Mouse (Mus musculus): ENCODE data around the gene Plch2. TPM values are rescaled to one million over a fixed set of nuclear protein-coding genes. Genes with fewer than 3 reads are reported as not detected.

Gene Plch2
- polyA plus RNA-seq, 1 experiment from 2014 or later = 15.4 TPM

- Histone ChIP-seq H3K4me1 (replicated peaks; ENCODE audit: control insufficient read depth, insufficient read depth) (no peaks in the 10 kb centered on the region), H3K27me3 (ENCODE audit: control insufficient read depth, insufficient read depth, low read length) (no peaks in the 10 kb centered on the region), H3K4me2 (replicated peaks; ENCODE audit: low read depth) (no peak overlapping the region), H3K36me3 (ENCODE audit: control insufficient read depth, insufficient read depth, low read length) (peaks cover 39% of the 10 kb centered on the region), H3K9ac (ENCODE audit: low read length) (no peak overlapping the region), H3K27ac (replicated peaks) (no peak overlapping the region), H3K4me3 (ENCODE audit: low read depth, low read length) (no peak overlapping the region), H3K9me3 (ENCODE audit: control insufficient read depth, low read length) (no peaks in the 10 kb centered on the region)
- TF ChIP-seq EP300 (optimal IDR thresholded peaks at IDR 0.05) = no peak
- no peak; the same call in 1 of the 2 replicates for TF ChIP-seq CTCF (IDR thresholded peaks at IDR 0.05; ENCODE audit: low read depth)
- 54% methylated on average over 9 of the region's 9 CpGs for WGBS
- ATAC-seq (ENCODE audit: low FRiP score, low TSS enrichment) (no peak), DNase-seq (ENCODE audit: low spot score) (no peak)
Measured at GRCm38 (mm10) chr4:155076677-155077076, 20.1 kb upstream of the Plch2 start.

GRCm38 (mm10) chr4:155075813-155076212 is 19.2 kb upstream of the Plch2 start:
- ATAC-seq (ENCODE audit: low FRiP score, low TSS enrichment) = no peak
- Histone ChIP-seq H3K4me2 (replicated peaks; ENCODE audit: low read depth) (no peak overlapping the region), H3K36me3 (ENCODE audit: control insufficient read depth, insufficient read depth, low read length) (peaks cover 37% of the 10 kb centered on the region)

GRCm38 (mm10) chr4:155075137-155075536 is 18.6 kb upstream of the Plch2 start:
- 88% methylated on average over 9 of the region's 9 CpGs for WGBS
- Histone ChIP-seq H3K27ac (replicated peaks) (no peak overlapping the region), H3K4me2 (replicated peaks; ENCODE audit: low read depth) (no peak overlapping the region)

More at GRCm38 (mm10) chr4:155075813-155076212, 19.2 kb upstream of the Plch2 start:
- Histone ChIP-seq H3K9me3 (ENCODE audit: control insufficient read depth, low read length) (no peaks in the 10 kb centered on the region), H3K4me3 (ENCODE audit: low read depth, low read length) (no peak overlapping the region), H3K9ac (ENCODE audit: low read length) (no peak overlapping the region), H3K4me1 (replicated peaks; ENCODE audit: control insufficient read depth, insufficient read depth) (no peaks in the 10 kb centered on the region), H3K27ac (replicated peaks) (no peak overlapping the region), H3K27me3 (ENCODE audit: control insufficient read depth, insufficient read depth, low read length) (no peaks in the 10 kb centered on the region)
- TF ChIP-seq CTCF (IDR thresholded peaks at IDR 0.05; ENCODE audit: low read depth) (no peak), EP300 (optimal IDR thresholded peaks at IDR 0.05) (no peak)
- DNase-seq (ENCODE audit: low spot score) = no peak
- 88% methylated on average over 2 of the region's 2 CpGs for WGBS

GRCm38 (mm10) chr4:155074418-155074817 is 17.8 kb upstream of the Plch2 start:
- DNase-seq (ENCODE audit: low spot score) = no peak
- WGBS = 67% methylated on average over 9 of the region's 9 CpGs
- ATAC-seq (ENCODE audit: low FRiP score, low TSS enrichment) = no peak
- Histone ChIP-seq H3K9me3 (ENCODE audit: control insufficient read depth, low read length) (no peaks in the 10 kb centered on the region), H3K4me3 (ENCODE audit: low read depth, low read length) (no peak overlapping the region), H3K9ac (ENCODE audit: low read length) (no peak overlapping the region), H3K36me3 (ENCODE audit: control insufficient read depth, insufficient read depth, low read length) (peaks cover 37% of the 10 kb centered on the region), H3K27ac (replicated peaks) (no peak overlapping the region), H3K4me1 (replicated peaks; ENCODE audit: control insufficient read depth, insufficient read depth) (no peaks in the 10 kb centered on the region), H3K4me2 (replicated peaks; ENCODE audit: low read depth) (no peak overlapping the region), H3K27me3 (ENCODE audit: control insufficient read depth, insufficient read depth, low read length) (no peaks in the 10 kb centered on the region)
- no peak for TF ChIP-seq EP300 (optimal IDR thresholded peaks at IDR 0.05)
- TF ChIP-seq CTCF (IDR thresholded peaks at IDR 0.05; ENCODE audit: low read depth) = no peak

More at GRCm38 (mm10) chr4:155075137-155075536, 18.6 kb upstream of the Plch2 start:
- H3K9ac ChIP-seq (ENCODE audit: low read length) = no peak overlapping the region
- H3K4me1 ChIP-seq (replicated peaks; ENCODE audit: control insufficient read depth, insufficient read depth) = no peaks in the 10 kb centered on the region
- H3K9me3 ChIP-seq (ENCODE audit: control insufficient read depth, low read length) = no peaks in the 10 kb centered on the region
- H3K27me3 ChIP-seq (ENCODE audit: control insufficient read depth, insufficient read depth, low read length) = no peaks in the 10 kb centered on the region
- ATAC-seq (ENCODE audit: low FRiP score, low TSS enrichment) (no peak), DNase-seq (ENCODE audit: low spot score) (no peak)
- H3K4me3 ChIP-seq (ENCODE audit: low read depth, low read length) = no peak overlapping the region
- H3K36me3 ChIP-seq (ENCODE audit: control insufficient read depth, insufficient read depth, low read length) = peaks cover 37% of the 10 kb centered on the region
- no peak for TF ChIP-seq EP300 (optimal IDR thresholded peaks at IDR 0.05)
- no peak; the same call in 1 of the 2 replicates for TF ChIP-seq CTCF (IDR thresholded peaks at IDR 0.05; ENCODE audit: low read depth)

- Histone ChIP-seq H3K9me3 (ENCODE audit: control insufficient read depth, low read length) (no peaks in the 10 kb centered on the region), H3K4me1 (replicated peaks; ENCODE audit: control insufficient read depth, insufficient read depth) (peaks cover 4% of the 10 kb centered on the region; the same call in 1 of the 2 replicates), H3K27me3 (ENCODE audit: control insufficient read depth, insufficient read depth, low read length) (no peaks in the 10 kb centered on the region), H3K27ac (replicated peaks) (no peak overlapping the region), H3K4me2 (replicated peaks; ENCODE audit: low read depth) (no peak overlapping the region), H3K36me3 (ENCODE audit: control insufficient read depth, insufficient read depth, low read length) (peaks cover 26% of the 10 kb centered on the region), H3K9ac (ENCODE audit: low read length) (no peak overlapping the region), H3K4me3 (ENCODE audit: low read depth, low read length) (no peak overlapping the region)
- no peak for ATAC-seq (ENCODE audit: low FRiP score, low TSS enrichment)
- WGBS = 83% methylated on average over 5 of the region's 5 CpGs
- TF ChIP-seq EP300 (optimal IDR thresholded peaks at IDR 0.05) (no peak), CTCF (IDR thresholded peaks at IDR 0.05; ENCODE audit: low read depth) (no peak)
- no peak for DNase-seq (ENCODE audit: low spot score)
Measured at GRCm38 (mm10) chr4:155070921-155071320, 14.3 kb upstream of the Plch2 start.

GRCm38 (mm10) chr4:155070199-155070598 is 13.6 kb upstream of the Plch2 start:
- H3K4me1 ChIP-seq (replicated peaks; ENCODE audit: control insufficient read depth, insufficient read depth) = peaks cover 4% of the 10 kb centered on the region; the same call in 1 of the 2 replicates
- TF ChIP-seq CTCF (IDR thresholded peaks at IDR 0.05; ENCODE audit: low read depth) (no peak), EP300 (optimal IDR thresholded peaks at IDR 0.05) (no peak)
- no peak overlapping the region for H3K4me3 ChIP-seq (ENCODE audit: low read depth, low read length)
- no peak overlapping the region for H3K4me2 ChIP-seq (replicated peaks; ENCODE audit: low read depth)
- no peak overlapping the region for H3K9ac ChIP-seq (ENCODE audit: low read length)
- DNase-seq (ENCODE audit: low spot score) = no peak
- H3K9me3 ChIP-seq (ENCODE audit: control insufficient read depth, low read length) = no peaks in the 10 kb centered on the region
- WGBS = 93% methylated on average over 13 of the region's 13 CpGs
- peaks cover 20% of the 10 kb centered on the region for H3K36me3 ChIP-seq (ENCODE audit: control insufficient read depth, insufficient read depth, low read length)
- H3K27me3 ChIP-seq (ENCODE audit: control insufficient read depth, insufficient read depth, low read length) = no peaks in the 10 kb centered on the region
- H3K27ac ChIP-seq (replicated peaks) = no peak overlapping the region
- ATAC-seq (ENCODE audit: low FRiP score, low TSS enrichment) = no peak

Data from stomach, postnatal 0 days (tissue).